Mouse (Mus musculus): ENCODE results near the gene Mfn1.

Gene Mfn1

DNA sequence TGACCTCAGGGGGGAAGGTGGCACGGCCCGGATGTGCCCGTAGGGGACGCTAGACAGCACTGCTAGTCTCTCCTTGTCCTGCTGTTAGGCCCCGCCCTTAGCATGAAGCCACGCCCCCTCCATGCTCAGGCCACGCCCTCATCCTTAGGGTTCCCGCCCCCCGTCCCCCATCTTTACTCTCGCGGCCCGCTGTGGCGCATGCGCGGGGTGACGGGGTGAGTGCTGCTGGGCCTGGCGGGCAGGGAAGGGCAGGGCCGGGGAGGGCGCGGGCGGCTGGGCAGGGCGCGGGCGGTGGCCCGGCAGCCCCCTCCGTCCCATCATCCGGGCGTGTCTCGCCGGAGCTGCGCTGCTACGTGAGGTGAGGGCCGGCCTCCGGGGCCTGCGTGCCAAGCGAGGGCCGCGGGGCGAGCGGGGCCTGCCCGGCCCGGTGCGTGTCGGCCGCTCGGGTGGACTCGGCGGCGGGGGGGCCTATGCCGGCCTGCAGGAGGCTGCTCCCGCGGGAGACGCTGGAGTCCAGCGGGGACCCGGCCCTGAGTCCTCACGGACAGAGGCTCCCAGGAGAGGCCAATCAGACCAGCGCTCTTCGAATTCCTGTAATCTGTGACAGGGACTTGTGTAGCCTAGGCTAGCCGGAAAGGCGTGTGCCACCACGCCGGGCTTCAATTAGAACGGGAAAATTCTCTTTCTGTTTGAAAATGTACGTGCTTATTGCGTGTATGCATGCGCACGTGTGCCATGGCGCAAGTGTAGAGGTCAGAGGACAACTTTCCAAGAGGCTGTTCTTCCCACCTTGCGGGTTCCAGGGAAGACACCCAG, 18.7 kb upstream of the Mfn1 start:
- DNase-seq (ENCODE audit: low spot score in 2 of 2) = peak; percentile 97 to 100

DNA sequence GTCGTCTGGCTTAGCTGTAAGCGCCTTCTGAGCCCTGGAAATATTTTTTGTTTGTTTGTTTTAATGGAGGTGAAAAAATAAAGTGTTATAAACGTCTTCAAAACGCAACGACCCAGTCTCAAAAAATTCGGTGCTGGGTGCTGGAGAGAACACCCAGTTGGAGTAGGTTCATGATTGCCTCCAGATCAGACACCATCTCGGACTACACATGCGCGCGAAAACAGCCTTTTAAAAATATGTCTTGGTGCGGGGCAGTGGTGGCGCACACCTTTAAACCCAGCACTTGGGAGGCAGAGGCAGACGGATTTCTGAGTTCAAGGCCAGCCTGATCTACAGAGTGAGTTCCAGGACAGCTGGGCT, 18.1 kb upstream of the Mfn1 start:
- peak; percentile 42 to 69 for DNase-seq (ENCODE audit: low spot score in 2 of 2)

DNA sequence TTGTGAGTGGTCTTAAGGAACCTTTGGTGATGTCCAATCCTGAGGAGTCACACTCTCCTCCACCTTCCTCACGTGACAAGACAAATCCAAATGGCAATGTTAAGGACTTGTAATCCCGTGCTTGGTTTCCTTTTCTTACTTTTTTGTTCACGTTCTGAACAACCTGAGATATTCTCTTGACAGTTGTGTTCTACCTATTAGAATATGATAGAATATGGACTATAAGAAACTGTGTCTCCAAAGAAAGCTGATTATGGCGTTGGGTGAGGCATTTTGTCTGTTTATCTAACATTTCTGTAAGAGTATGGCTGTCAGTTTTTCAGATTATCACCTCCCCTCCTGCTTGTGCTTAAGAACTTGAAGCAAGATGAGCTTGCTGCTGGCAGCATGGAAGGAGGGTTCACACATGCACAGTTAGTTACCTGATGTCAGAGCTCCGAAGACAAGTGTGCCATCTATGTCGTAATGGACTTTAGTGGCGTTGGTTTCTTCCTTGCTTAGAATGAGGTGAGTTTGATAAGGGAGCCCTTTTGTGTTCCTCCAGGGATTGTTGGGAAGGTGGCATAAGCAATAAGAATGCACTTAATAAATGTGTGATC, 16.5 kb upstream of the Mfn1 start:
- DNase-seq (ENCODE audit: low spot score in 2 of 2) = no peak

DNA sequence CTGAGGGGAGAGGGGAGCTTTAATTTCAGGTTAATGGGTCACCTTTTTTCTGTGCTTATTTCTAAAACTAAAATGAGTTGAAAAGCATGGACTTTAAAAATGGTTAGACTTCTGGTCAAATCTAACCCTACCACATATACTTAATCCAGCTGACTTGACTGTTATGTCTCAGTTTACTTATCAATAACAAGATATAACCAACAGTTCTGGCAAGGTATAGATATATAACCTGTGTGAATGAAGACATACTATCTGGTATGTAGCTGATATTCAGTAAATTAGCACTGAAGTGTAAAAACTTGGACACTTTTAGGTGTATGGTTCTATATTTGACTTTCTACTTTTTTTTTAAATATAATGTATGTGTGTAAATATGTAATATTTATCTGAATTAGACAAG, 15.7 kb upstream of the Mfn1 start:
- no peak for DNase-seq (ENCODE audit: low spot score in 2 of 2)

DNA sequence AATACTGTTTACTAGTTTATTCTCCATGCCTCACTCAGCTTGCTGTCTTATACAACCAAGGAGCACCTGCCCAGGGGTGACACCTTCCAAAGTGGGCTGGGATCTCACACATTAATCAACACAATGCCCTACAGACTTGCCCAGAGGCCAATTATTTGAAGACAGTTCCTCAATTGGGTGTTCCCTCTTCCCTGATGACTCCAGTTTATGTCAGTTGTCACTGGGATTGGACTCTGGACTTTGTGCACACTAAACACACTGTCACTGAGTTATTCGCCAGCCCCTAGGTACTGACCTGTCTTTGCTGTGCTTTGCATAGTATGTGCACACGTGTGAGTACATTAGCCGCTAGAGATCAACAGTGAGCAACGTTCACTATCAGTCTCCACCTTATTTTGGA, 2.1 kb upstream of the Mfn1 start:
- no peak for DNase-seq (ENCODE audit: low spot score in 2 of 2)

DNA sequence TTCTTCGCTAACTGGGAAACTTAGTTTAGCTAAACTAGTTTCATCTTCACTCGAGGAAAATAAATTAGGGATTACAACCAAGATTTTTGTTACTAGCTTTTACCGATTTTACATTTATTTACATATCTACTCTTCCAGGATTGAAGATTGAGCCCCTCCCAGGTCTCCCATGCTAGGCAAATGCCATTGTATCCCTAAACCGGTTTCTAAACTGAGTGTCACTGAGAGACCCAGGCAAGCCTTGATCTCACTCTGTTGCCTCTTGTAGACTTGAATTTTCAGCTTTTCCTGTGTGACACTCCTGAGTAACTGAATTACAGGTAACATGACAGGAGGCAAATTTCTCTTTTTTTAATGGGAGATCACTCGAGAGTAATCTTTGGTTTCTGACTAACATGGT, 776 bp downstream of the Mfn1 start:
- DNase-seq (ENCODE audit: low spot score in 2 of 2) = no peak

DNA sequence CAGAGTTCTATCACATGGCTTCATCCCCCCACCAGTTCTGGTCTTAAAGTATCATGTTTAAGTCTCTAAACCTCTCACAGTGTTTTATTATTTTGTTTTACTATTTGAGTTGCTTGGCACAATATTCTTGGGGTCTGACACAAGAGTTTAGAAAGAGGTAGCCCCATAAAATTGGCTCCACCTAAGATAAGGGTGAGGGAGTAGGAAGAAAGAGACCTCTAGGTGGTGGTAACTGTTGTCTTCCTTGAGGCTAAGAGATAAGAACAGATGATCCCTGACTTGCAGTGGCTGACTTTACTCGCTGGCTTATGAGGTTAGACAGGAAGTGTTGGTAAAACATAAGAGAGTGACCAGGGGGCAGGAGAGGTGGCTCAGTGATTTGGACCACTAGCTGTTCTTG, 6.4 kb downstream of the Mfn1 start:
- no peak for DNase-seq (ENCODE audit: low spot score in 2 of 2)

DNA sequence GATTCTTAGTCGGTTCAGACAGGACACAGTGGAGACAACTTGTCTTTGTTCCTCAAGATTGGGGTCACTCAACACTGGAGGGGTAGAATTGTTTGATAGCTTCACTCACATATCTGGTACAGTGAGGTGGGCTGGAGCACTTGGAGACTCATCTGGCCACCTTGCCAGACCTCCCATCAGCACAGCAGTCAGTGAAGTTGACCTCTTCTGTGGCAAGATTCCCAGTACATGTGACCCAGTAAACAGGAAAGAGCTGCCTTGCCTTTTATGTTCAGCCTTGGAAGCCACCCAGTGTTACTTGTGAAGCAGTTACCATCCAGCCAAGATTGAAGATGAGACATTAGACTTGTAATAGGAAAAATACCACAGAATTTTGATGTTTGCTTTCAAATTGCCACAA, 8.3 kb downstream of the Mfn1 start:
- DNase-seq (ENCODE audit: low spot score in 2 of 2) = no peak

DNA sequence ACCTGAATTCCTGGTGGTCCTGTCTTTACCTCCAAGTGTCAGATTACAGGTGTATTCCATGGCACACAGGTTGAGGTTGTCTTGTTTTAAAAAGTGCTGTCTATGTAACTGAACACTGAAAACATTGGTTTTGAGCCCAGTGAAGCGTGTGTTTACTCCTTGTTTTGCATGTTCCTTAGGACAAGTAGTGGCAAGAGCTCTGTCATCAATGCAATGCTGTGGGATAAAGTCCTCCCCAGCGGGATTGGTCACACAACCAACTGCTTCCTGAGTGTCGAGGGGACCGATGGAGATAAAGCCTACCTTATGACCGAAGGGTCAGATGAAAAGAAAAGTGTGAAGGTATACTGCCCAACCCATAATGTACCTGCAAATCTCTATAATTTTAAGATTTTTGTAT, 8.8 kb downstream of the Mfn1 start:
- DNase-seq (ENCODE audit: low spot score in 2 of 2) = no peak

DNA sequence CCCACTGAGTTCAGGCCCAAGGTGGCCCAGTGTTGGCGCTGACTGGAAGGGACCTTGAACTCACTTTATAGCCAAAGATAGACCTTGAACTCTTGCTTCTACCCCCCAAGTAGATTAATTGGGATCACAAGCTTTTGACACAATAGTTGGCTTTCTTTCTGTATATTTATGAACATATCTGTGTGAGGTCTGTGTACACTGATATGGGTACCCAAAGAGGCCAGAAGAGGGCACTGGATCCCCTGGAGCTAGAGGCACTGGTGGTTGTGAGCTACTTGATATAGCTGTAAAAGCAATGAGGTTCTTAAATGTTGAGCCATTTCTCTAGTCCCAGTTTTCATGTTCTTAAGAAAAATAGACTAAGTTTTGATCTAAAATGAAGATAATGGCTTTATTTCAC, 23.8 kb downstream of the Mfn1 start:
- DNase-seq (ENCODE audit: low spot score in 2 of 2) = no peak

DNA sequence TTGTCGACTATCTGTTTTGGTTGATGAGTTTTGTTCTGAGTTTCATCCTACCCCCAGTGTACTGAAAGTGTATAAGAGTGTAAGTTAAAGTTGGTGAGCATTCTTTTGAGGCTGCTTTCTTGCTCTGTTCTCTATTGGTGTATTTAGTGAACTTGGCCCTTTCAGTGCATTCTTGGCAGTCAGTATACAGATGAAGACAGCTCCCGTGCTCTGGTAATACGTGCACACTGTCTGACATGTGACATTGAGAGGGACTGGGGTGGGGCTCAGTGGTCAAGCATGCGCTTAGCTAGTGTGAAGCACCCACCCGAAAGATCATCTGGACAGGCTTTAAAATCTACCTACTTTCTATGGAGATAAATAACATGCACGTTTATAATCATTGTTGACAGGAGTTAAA, 34.1 kb downstream of the Mfn1 start:
- no peak for DNase-seq (ENCODE audit: low spot score in 2 of 2)

DNA sequence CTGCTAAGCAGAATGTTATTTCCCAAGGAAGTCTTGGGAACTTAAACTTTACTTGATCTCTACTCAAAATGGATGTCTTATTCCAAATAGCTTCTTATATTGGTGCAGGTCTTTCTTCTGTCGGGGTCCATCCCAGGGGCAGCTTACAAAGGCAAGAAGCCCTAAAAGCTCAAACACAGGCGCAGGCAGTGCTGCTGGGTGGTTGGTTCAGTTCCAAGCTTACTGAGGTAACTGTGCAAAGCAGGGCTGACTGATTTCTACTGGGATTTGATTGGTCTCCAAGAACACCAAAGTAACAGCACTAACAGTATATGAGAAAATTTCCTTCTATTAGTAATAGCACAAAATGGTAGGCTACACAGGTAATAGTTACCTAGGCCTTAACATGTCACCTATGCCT, 43.8 kb downstream of the Mfn1 start:
- DNase-seq (ENCODE audit: low spot score in 2 of 2) = no peak

DNA sequence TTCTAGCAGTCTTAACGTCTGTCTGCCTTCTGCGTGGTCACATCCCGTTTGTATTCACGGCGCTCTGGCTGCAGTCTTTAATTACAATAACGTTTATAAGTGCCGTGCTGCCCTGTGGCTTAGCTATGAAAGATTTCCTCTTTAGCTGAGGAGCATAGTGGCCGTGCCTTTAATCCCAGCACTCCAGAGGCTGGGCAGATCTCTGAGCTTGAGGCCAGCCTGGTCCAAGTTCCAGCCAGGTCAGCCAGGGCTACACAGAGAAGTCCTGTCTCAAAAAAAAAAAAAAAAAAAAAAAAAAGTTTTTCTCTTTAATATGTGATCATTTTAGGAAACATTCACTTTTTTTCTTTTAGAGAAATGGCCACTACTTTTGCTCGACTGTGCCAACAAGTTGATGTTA, 44.6 kb downstream of the Mfn1 start:
- no peak for DNase-seq (ENCODE audit: low spot score in 2 of 2)

DNA sequence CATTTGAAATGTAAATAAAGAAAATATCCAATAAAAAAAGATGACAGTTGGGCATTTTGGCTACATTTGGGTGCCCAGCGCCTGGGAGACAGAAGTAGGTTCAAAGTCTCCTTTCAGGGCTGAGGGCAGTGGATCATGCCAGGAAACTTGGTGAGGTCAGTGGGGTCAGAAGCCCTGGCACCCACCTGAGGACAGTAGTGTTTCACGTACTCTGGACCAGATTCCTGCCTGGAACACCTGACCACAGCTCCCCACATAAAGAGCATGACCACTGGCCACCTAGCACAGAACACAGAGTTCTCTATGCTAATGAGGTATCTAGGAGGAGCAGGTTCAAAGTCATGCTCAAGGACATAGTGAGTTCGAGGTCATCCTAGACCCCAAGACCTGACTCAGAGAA, 45.9 kb downstream of the Mfn1 start:
- no peak for DNase-seq (ENCODE audit: low spot score in 2 of 2)

DNA sequence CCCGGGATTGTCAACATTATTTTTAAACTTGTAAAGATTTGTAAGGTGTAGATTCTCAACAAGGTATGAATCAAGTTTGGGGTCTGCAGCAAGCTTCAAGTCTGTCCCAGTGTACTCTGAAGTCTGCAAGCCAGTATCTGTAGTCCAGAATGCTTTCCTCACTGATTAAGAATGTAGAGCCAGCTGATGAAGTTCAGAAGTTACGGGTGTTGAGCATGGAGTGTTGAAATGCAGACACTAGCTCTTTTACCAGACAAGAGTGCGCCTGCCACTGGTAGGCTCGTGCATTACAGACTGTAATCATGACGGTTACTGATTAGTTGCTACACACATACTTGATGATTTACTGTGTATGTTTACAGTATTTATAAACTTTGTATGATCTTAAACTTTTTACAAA, 49.5 kb downstream of the Mfn1 start:
- no peak for DNase-seq (ENCODE audit: low spot score in 2 of 2)

DNA sequence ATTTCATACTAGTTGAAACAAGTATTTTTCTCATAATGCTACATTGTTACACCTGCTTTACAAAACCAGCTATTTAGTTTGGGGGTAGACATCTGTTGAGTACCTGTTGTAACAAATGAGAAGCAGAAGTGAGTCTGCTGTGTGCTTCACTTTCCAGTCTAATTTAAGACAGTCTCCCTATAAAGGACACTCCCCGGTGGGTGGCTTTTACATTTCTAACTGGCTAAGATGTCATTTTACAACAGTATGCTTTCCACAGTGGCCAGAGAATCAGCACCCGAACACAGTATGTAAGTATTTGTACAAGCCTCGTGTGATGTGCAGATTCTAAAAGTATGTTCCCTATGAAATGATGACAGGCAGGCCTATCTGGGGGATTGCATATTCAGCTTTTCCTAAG, 51.5 kb downstream of the Mfn1 start:
- DNase-seq (ENCODE audit: low spot score in 2 of 2) = no peak

DNA sequence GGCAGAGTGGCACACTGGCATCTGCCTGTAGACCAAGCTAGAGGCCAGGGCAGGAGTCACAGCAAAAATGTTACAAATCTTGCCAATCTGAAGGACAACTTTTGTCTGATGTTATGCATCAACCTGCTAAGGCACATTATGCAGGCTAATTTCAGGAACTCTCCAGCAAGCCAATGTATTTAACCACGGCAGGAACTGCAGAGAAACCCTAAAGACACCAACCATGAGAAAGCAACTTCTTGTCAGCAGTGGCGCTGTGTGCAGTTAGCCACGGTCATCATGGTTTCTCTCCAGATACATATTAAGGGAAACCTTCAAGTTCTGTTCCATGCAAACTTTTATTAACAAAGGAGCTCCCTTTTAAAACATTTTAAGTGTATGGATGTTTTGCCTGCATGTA, 52.6 kb downstream of the Mfn1 start:
- no peak for DNase-seq (ENCODE audit: low spot score in 2 of 2)

DNA sequence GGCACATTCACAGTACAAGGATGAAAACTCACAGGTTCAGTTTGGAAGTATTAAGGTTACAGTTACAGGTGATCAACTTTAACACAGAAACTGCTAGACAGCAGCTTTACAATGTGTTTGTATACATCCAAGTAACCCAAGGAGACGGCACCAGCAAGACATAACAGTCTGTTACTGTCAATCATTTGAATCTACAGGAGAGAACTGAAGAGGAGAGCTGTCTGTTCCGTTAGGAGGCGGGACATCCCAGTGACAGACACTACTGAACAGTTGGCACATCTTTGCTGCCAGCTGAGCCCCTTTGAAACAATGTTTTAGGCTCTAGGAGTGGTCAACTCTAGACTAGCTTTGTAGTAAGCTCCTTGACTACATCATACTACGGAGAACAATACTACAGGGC, 54.2 kb downstream of the Mfn1 start:
- no peak for DNase-seq (ENCODE audit: low spot score in 2 of 2)

DNA sequence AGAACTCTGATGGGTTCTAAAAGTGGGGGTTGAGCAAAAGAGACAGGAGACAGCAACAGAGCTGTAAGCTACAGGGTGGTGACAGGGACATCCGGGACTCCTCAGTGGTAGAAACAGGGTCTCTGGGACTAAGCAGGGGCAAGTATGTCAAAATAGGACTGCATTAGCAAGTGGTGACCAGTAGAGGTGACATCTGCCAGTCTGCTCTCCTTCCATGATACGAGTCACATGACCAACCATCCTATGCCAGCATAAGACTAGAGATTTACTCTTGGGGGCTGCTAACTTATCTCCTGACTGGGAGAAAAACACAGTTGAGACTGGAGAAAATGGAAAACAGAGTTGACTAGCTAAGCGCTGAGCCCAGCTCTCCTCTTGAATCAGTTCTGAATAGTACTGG, 57.0 kb downstream of the Mfn1 start:
- DNase-seq (ENCODE audit: low spot score in 2 of 2) = no peak

DNA sequence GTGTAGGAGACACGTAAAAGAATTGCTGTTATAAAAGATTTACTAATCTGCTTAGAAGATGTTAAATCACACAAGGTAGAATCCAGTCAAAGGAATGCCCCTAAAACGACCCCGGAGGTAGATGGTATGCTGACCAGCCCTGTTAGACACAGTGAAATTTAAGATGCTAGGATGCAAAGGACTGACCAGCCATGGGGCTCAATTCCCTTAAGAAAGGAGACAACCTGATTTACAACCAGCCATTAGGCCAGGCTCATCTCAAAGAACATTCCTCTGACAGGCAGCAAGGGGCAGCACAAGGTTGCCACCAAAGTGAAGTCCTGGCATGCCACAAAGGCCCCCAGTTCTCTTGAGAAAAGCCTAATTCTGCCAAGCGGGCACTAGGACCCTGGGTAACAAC, 65.8 kb downstream of the Mfn1 start:
- no peak for DNase-seq (ENCODE audit: low spot score in 2 of 2)

DNA sequence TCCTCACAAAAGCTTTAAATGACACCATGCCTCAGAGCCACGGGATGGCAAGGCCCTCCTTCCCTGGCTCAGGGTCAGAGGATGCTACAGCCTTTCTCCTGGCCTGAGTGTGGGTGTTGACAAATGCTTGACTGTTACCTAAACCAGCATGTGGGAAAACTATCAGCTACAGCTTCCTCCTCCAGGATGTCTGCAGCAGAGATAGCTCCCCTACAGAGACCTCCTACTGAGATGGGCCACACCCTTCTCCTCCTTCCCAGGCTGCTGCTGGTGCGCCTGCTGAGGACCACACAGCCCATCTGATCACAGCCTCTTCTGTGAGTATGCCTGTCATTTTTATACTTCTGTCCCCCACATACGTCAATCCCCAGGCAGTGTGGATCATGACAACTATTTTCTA, 70.1 kb downstream of the Mfn1 start:
- DNase-seq (ENCODE audit: low spot score in 2 of 2) = no peak

DNA sequence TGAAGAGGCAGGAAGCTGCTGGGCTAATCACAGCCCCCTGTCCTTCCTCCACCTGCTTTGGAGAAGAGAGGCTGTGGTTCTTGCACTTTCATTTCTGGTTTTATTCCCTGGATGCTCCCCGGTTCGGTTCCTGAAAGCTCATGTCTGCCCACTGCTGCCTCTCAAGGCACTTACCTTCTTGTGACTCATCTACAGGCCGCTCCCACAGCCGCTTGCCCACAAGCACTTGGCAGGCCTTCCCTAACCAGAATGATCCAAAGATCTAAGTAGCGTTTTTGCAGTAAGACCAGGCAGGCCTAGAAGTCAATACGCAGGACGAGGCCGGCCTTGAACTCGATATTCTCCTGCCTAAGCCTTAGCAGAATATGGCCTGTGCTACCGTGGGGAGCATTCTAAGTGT, 71.8 kb downstream of the Mfn1 start:
- DNase-seq (ENCODE audit: low spot score in 2 of 2) = no peak

DNA sequence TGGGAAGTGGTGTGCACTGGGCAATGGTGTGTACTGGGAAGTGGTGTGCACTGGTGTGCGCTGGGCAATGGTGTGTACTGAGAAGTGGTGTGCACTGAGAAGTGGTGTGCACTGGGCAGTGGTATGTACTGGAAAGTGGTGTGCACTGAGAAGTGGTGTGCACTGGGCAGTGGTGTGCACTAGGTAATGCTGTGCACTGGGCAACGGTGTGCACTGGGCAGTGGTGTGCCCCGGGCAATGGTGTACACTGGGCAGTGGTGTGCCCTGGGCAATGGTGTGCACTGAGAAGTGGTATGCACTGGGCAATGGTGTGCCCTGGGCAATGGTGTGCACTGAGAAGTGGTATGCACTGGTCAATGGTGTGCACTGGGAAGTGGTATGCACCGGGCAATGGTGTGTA, 80.0 kb downstream of the Mfn1 start:
- DNase-seq (ENCODE audit: low spot score in 2 of 2) = no peak

DNA sequence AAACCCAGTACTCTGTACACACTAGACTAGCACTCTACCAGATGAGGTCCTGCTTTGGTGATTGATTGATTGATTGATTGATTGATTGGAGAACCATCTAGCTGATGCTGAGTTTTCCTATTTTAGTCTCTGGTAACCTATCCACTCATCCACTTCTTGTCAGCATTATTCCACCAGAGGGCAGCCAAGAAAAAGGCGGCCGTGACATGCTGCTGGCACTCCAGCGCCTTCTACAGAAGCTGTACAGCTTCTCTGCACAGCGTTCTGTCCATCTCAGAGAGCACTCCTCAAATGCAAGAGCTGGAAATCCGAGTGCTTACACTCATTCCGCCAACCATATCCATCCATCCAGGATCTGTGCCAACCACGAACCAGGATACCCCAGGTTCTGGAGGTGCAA, 81.3 kb downstream of the Mfn1 start:
- peak in 1 of 2 experiments; percentile 27 for DNase-seq (ENCODE audit: low spot score in 2 of 2)
